Mouse (Mus musculus) myocyte (in vitro differentiated cells): ENCODE results near the gene Ajm1. TPM values are rescaled to one million over a fixed set of nuclear protein-coding genes. Genes with fewer than 3 reads are reported as not detected.
A peak's percentile ranks its signal among the peaks of the same experiment; 100 is the strongest.

ENCODE experiments used
- H3K27me3 ChIP-seq: one replicate; pipeline ENCODE4 v1.6.1; 2011; ENCODE audit not compliant: control insufficient read depth, insufficient read depth, insufficient read length
- H3K36me3 ChIP-seq: one replicate; pipeline ENCODE4 v1.6.1; 2011; ENCODE audit not compliant: control insufficient read depth, insufficient read depth
- H3K4me2 ChIP-seq: one replicate; pipeline ENCODE4 v1.6.1; 2011; ENCODE audit warnings: low read depth, control low read depth
- H3K4me3 ChIP-seq: one replicate; pipeline ENCODE4 v1.5.1; 2011; ENCODE audit warnings: mild to moderate bottlenecking, control low read depth, moderate library complexity
- H3K79me2 ChIP-seq: one replicate; pipeline ENCODE4 v1.6.1; 2011; ENCODE audit not compliant: control insufficient read depth, insufficient read depth
- H3ac ChIP-seq: one replicate; pipeline ENCODE4 v1.6.1; 2011; ENCODE audit not compliant: control insufficient read depth, insufficient read length
- CEBPB ChIP-seq: IDR thresholded peaks from 2 replicates; pipeline ENCODE4 v1.6.1; 2011; ENCODE audit warnings: mild to moderate bottlenecking, moderate library complexity; ENCODE audit not compliant: poor library complexity, insufficient read depth, severe bottlenecking
- E2F4 ChIP-seq: IDR thresholded peaks from one replicate; pipeline ENCODE4 v1.6.1; 2011; ENCODE audit warnings: mild to moderate bottlenecking, control low read depth, moderate library complexity; ENCODE audit not compliant: insufficient read depth
- MAX ChIP-seq: IDR thresholded peaks from one replicate; pipeline ENCODE4 v1.6.1; 2011; ENCODE audit warnings: low read depth, mild to moderate bottlenecking, control low read depth
- MYOD1 ChIP-seq, 3 experiments: IDR thresholded peaks; one replicate each; pipeline ENCODE4 v1.6.1; 2011; ENCODE audit warnings: control low read depth in 2 of 3, low read depth in 2 of 3, mild to moderate bottlenecking in 2 of 3, moderate library complexity in 1 of 3; ENCODE audit not compliant: insufficient read length in 2 of 3, control insufficient read depth in 1 of 3
- MYOG ChIP-seq, 3 experiments: IDR thresholded peaks; one replicate each; pipeline ENCODE4 v1.6.1; 2011; ENCODE audit warnings: control low read depth in 2 of 3, low read depth in 2 of 3, mild to moderate bottlenecking in 2 of 3; ENCODE audit not compliant: insufficient read length in 2 of 3, control insufficient read depth in 1 of 3, insufficient read depth in 1 of 3
- POLR2A ChIP-seq: IDR thresholded peaks from one replicate; pipeline ENCODE4 v1.6.1; 2011; ENCODE audit warnings: low read depth, mild to moderate bottlenecking, control low read depth, moderate library complexity; ENCODE audit not compliant: insufficient read length
- POLR2AphosphoS2 ChIP-seq: IDR thresholded peaks from one replicate; pipeline ENCODE4 v1.6.1; 2011; ENCODE audit warnings: low read depth, control low read depth; ENCODE audit not compliant: insufficient read length
- REST ChIP-seq: IDR thresholded peaks from one replicate; pipeline ENCODE4 v1.6.1; 2011; ENCODE audit warnings: mild to moderate bottlenecking, control low read depth, moderate library complexity; ENCODE audit not compliant: insufficient read depth, insufficient read length
- SRF ChIP-seq: IDR thresholded peaks from one replicate; pipeline ENCODE4 v1.6.1; 2011; ENCODE audit warnings: low read depth; ENCODE audit not compliant: control insufficient read depth, insufficient read length
- TCF12 ChIP-seq: IDR thresholded peaks from one replicate; pipeline ENCODE4 v1.6.1; 2011; ENCODE audit warnings: mild to moderate bottlenecking, control low read depth; ENCODE audit not compliant: poor library complexity, insufficient read depth, severe bottlenecking
- TCF3 ChIP-seq: IDR thresholded peaks from one replicate; pipeline ENCODE4 v1.6.1; 2011; ENCODE audit warnings: low read depth, control low read depth; ENCODE audit not compliant: insufficient read length
- USF1 ChIP-seq: IDR thresholded peaks from one replicate; pipeline ENCODE4 v1.6.1; 2011; ENCODE audit warnings: low read depth, mild to moderate bottlenecking, control low read depth, moderate library complexity
- polyA plus RNA-seq: library from polyadenylated mRNA; unstranded; fragments of >200 nt; fragmentation: generic; extraction: Trizol; gene quantifications from one replicate; pipeline ENCODE4 v1.2.1, GENCODE M21; 2012; ENCODE audit warnings: missing spikeins

Gene Ajm1
- polyA plus RNA-seq, 1 experiment = 1.0 TPM

- Histone ChIP-seq H3K36me3 (peaks cover 5% of the 10 kb centered on the region), H3K4me2 (no peak overlapping the region), H3K27me3 (no peaks in the 10 kb centered on the region), H3ac (no peak overlapping the region), H3K4me3 (no peak overlapping the region), H3K79me2 (no peaks in the 10 kb centered on the region)
- TF ChIP-seq POLR2AphosphoS2 = peak; percentile 72
- TF ChIP-seq TCF3 = no peak
Measured at GRCm38 (mm10) chr2:25582466-25583119, 1.0 kb upstream of the Ajm1 start.

- no peaks in the 10 kb centered on the region for H3K27me3 ChIP-seq
- no peak for TF ChIP-seq MYOD1 (IDR thresholded peaks at IDR 0.05; ENCODE audit: control insufficient read depth in 1 of 3, insufficient read length in 2 of 3, low read depth in 2 of 3)
- peak; percentile 50 for TF ChIP-seq POLR2AphosphoS2
- H3K36me3 ChIP-seq = peaks cover 5% of the 10 kb centered on the region
- H3K79me2 ChIP-seq = no peaks in the 10 kb centered on the region
- H3ac ChIP-seq = no peak overlapping the region
- H3K4me3 ChIP-seq = peak overlapping the region; percentile 16
- H3K4me2 ChIP-seq = peak overlapping the region; percentile 84
Measured at GRCm38 (mm10) chr2:25581901-25582301, 344 bp upstream of the Ajm1 start.

GRCm38 (mm10) chr2:25580621-25581101, 896 bp downstream of the Ajm1 start:
- no peak overlapping the region for H3ac ChIP-seq
- H3K79me2 ChIP-seq = no peaks in the 10 kb centered on the region
- peaks cover 5% of the 10 kb centered on the region for H3K36me3 ChIP-seq
- no peak for TF ChIP-seq USF1
- no peak for TF ChIP-seq TCF3
- TF ChIP-seq POLR2AphosphoS2 = no peak
- TF ChIP-seq REST = no peak
- TF ChIP-seq TCF12 = no peak
- no peak for TF ChIP-seq MAX
- TF ChIP-seq MYOG (IDR thresholded peaks at IDR 0.05; ENCODE audit: control insufficient read depth in 1 of 3, insufficient read depth in 1 of 3, insufficient read length in 2 of 3, low read depth in 2 of 3) = no peak
- no peak for TF ChIP-seq E2F4
- TF ChIP-seq POLR2A = no peak
- no peak for TF ChIP-seq MYOD1 (IDR thresholded peaks at IDR 0.05; ENCODE audit: control insufficient read depth in 1 of 3, insufficient read length in 2 of 3, low read depth in 2 of 3)
- TF ChIP-seq SRF = no peak
- TF ChIP-seq CEBPB = no peak
- H3K27me3 ChIP-seq = no peaks in the 10 kb centered on the region
- peak overlapping the region; percentile 16 for H3K4me3 ChIP-seq
- H3K4me2 ChIP-seq = peak overlapping the region; percentile 84

GRCm38 (mm10) chr2:25579737-25580460, 1.7 kb downstream of the Ajm1 start:
- TF ChIP-seq POLR2A (no peak), CEBPB (no peak), MYOG (IDR thresholded peaks at IDR 0.05; ENCODE audit: control insufficient read depth in 1 of 3, insufficient read depth in 1 of 3, insufficient read length in 2 of 3, low read depth in 2 of 3) (no peak), SRF (no peak), POLR2AphosphoS2 (no peak), TCF3 (no peak)
- Histone ChIP-seq H3K4me2 (no peak overlapping the region), H3K79me2 (no peaks in the 10 kb centered on the region), H3K27me3 (no peaks in the 10 kb centered on the region), H3ac (no peak overlapping the region), H3K36me3 (peaks cover 5% of the 10 kb centered on the region), H3K4me3 (no peak overlapping the region)

DNA sequence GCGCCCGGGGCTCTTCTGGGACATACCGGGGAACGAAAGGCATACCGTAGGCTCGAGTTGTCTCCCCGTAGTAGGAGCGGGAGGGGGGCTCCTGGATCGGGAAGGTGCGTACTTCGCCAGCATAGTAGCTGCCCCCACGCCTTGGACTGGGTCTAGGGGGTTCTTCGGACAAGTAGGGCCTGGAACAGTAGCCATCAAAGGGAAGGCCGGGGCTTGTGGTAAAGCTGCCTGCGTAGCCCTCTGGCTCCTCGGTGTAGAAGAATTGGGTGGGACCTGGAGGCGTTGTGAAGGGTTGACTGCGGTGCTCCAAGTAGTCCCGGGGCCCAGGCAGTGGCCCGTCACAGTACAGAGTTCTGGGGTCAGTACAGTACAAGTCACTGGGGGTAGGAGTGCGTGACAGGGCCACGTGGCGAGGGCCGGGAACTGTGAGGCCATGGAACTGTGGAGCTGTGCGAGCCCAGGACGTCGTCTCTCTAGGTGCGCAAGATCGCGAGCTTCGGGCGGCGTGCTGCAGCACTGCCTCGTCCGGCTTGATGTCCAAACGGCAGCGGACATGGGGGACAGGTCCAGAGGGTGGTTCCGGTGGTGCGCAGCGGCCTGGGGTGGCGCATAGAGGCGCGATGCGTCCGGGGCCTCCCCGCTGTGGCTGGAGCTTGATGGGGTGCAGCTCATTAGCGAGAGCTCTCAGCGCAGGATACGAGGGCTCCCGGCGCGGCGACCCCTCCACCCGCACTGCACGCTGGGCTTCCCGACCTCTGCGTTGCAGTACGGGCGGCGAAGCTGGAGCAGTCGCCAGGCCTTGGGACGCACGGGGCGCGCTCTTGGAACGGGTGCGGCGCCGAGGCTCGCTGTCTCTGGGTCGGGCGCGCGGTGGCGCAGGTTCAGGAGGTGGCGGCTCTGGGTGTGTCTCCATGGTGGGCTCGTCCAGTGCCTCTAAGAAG, 2.5 kb downstream of the Ajm1 start:
- Histone ChIP-seq H3ac (no peak overlapping the region), H3K36me3 (no peaks in the 10 kb centered on the region), H3K4me2 (no peak overlapping the region), H3K4me3 (no peak overlapping the region), H3K79me2 (no peaks in the 10 kb centered on the region), H3K27me3 (no peaks in the 10 kb centered on the region)
- TF ChIP-seq MYOD1 (IDR thresholded peaks at IDR 0.05; ENCODE audit: control insufficient read depth in 1 of 3, insufficient read length in 2 of 3, low read depth in 2 of 3) (peak in 1 of 3 experiments; percentile 0), MAX (no peak)
